Mouse (Mus musculus) myocyte (in vitro differentiated cells): ENCODE measurements around the gene Gpr12.

Experiments used
- E2F4 ChIP-seq: IDR thresholded peaks from one replicate; pipeline ENCODE4 v1.6.1; 2011; ENCODE audit warnings: mild to moderate bottlenecking, control low read depth, moderate library complexity; ENCODE audit not compliant: insufficient read depth
- MAX ChIP-seq: IDR thresholded peaks from one replicate; pipeline ENCODE4 v1.6.1; 2011; ENCODE audit warnings: low read depth, mild to moderate bottlenecking, control low read depth
- MYOG ChIP-seq, 3 experiments: IDR thresholded peaks; one replicate each; pipeline ENCODE4 v1.6.1; 2011; ENCODE audit warnings: control low read depth in 2 of 3, low read depth in 2 of 3, mild to moderate bottlenecking in 2 of 3; ENCODE audit not compliant: insufficient read length in 2 of 3, control insufficient read depth in 1 of 3, insufficient read depth in 1 of 3
- POLR2A ChIP-seq: IDR thresholded peaks from one replicate; pipeline ENCODE4 v1.6.1; 2011; ENCODE audit warnings: low read depth, mild to moderate bottlenecking, control low read depth, moderate library complexity; ENCODE audit not compliant: insufficient read length
- POLR2AphosphoS2 ChIP-seq: IDR thresholded peaks from one replicate; pipeline ENCODE4 v1.6.1; 2011; ENCODE audit warnings: low read depth, control low read depth; ENCODE audit not compliant: insufficient read length
- USF1 ChIP-seq: IDR thresholded peaks from one replicate; pipeline ENCODE4 v1.6.1; 2011; ENCODE audit warnings: low read depth, mild to moderate bottlenecking, control low read depth, moderate library complexity

DNA sequence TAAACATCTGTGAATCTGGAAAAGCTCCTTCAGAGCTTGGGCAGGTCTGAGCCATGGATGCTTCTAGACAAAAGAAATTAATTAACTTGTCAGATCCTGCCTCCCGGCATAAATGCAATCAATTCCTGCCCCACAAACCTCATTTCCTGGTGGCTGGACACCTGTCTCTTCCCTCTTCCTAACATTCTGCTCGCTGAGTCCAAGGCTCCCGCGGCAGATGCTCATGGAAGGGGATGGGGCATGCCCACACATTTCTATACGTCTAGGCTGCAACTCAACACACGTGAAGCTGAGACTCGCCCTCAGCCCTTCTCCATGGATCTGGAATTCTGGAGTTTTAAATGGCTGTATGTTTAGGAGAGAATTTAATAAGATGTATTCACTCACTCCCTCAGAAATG lies 26.8 kb upstream of the Gpr12 start:
- TF ChIP-seq POLR2A (no peak), E2F4 (no peak), USF1 (no peak), MAX (no peak), POLR2AphosphoS2 (no peak), MYOG (IDR thresholded peaks at IDR 0.05; ENCODE audit: control insufficient read depth in 1 of 3, insufficient read depth in 1 of 3, insufficient read length in 2 of 3, low read depth in 2 of 3) (no peak)
